Mouse (Mus musculus) limb, embryonic 14.5 days (tissue): ENCODE measurements at regions not wholly inside any gene's neighbourhood (a gene's known extent, or its start where the extent isn't known, plus 50 kb on each side); places are given as distances from the start of the nearest gene placed in this dataset.

Experiments used
- ATAC-seq: fragments of 200-750 bp; cut with Nextera tagmentation; 2 replicates; pipeline ENCODE4 v1.8.0; 2017; ENCODE audit warnings: low read depth, moderate number of reproducible peaks, moderate TSS enrichment; ENCODE audit not compliant: low FRiP score
- DNase-seq: peaks from one replicate; pipeline ENCODE4 v3.0.0-alpha.2; 2015; ENCODE audit warnings: low spot score
- H3K27ac ChIP-seq: fragments of 300-500 bp; sonication (generic); replicated peaks from 2 replicates; pipeline ENCODE4 v1.5.1; 2014; ENCODE audit warnings: low read depth, mild to moderate bottlenecking, low read length, moderate library complexity, mixed read lengths
- H3K27me3 ChIP-seq: fragments of 300-500 bp; sonication (generic); 2 replicates; pipeline ENCODE4 v1.6.1; 2014; ENCODE audit warnings: low read length, mixed read lengths; ENCODE audit not compliant: control insufficient read depth, insufficient read depth
- H3K36me3 ChIP-seq: fragments of 300-500 bp; sonication (generic); 2 replicates; pipeline ENCODE4 v1.6.1; 2014; ENCODE audit warnings: mild to moderate bottlenecking, low read length, moderate library complexity, mixed read lengths; ENCODE audit not compliant: control insufficient read depth, insufficient read depth
- H3K4me1 ChIP-seq: fragments of 300-500 bp; sonication (generic); 2 replicates; pipeline ENCODE4 v1.6.1; 2014; ENCODE audit warnings: antibody characterized with exemption, low read length, mixed read lengths; ENCODE audit not compliant: control insufficient read depth, insufficient read depth
- H3K4me2 ChIP-seq: fragments of 300-500 bp; sonication (generic); replicated peaks from 2 replicates; pipeline ENCODE4 v1.6.1; 2014; ENCODE audit warnings: low read depth, mild to moderate bottlenecking, low read length, moderate library complexity; ENCODE audit not compliant: severe bottlenecking
- H3K4me3 ChIP-seq: fragments of 300-500 bp; sonication (generic); replicated peaks from 2 replicates; pipeline ENCODE4 v1.5.1; 2014; ENCODE audit warnings: low read length
- H3K9ac ChIP-seq: fragments of 300-500 bp; sonication (generic); 2 replicates; pipeline ENCODE4 v1.6.1; 2014; ENCODE audit warnings: mild to moderate bottlenecking, low read depth, low read length, moderate library complexity; ENCODE audit not compliant: severe bottlenecking
- H3K9me3 ChIP-seq: fragments of 300-500 bp; sonication (generic); 2 replicates; pipeline ENCODE4 v1.6.1; 2016; ENCODE audit warnings: low read length; ENCODE audit not compliant: control insufficient read depth
- POLR2A ChIP-seq: fragments of 200-500 bp; IDR thresholded peaks from 2 replicates; pipeline ENCODE4 v1.8.0; 2012; ENCODE audit warnings: inconsistent platforms, mild to moderate bottlenecking, moderate library complexity, borderline replicate concordance; ENCODE audit not compliant: insufficient read depth, insufficient read length; ENCODE audit errors: extremely low read depth
- WGBS: fragments of 180-500 bp; shearing (Covaris S2); extraction: QIAGEN DNeasy Blood & Tissue Kit; methylation state at CpG from one replicate; pipeline ENCODE4 v1.1.7; 2014; 5-methylcytosine and 5-hydroxymethylcytosine counted together

- DNase-seq (no peak), ATAC-seq (no peak)
- Histone ChIP-seq H3K27ac (0 out of 2 replicates have a peak overlapping the region, but pooled peaks have one; percentile 28), H3K27me3 (no peaks in the 10 kb centered on the region), H3K4me3 (no peak overlapping the region), H3K36me3 (no peaks in the 10 kb centered on the region), H3K9me3 (no peaks in the 10 kb centered on the region), H3K4me2 (no peak overlapping the region), H3K4me1 (peaks cover 18% of the 10 kb centered on the region), H3K9ac (no peak overlapping the region)
- 57% methylated on average over 2 of the region's 2 CpGs for WGBS
- no peak for TF ChIP-seq POLR2A
These were observed 164.6 kb upstream of the Arl4c start for GRCm38 (mm10) chr1:88866571-88866970.

GRCm38 (mm10) chr1:88867138-88867537, 165.1 kb upstream of the Arl4c start:
- Histone ChIP-seq H3K4me3 (no peak overlapping the region), H3K9me3 (no peaks in the 10 kb centered on the region), H3K27ac (no peak overlapping the region), H3K9ac (no peak overlapping the region), H3K4me2 (no peak overlapping the region), H3K36me3 (no peaks in the 10 kb centered on the region), H3K4me1 (peaks cover 18% of the 10 kb centered on the region), H3K27me3 (no peaks in the 10 kb centered on the region)
- no peak for TF ChIP-seq POLR2A
- WGBS: 55% methylated on average over 3 of the region's 3 CpGs
- DNase-seq (no peak), ATAC-seq (no peak)

GRCm38 (mm10) chr1:88869885-88870284, 167.9 kb upstream of the Arl4c start:
- H3K9me3 ChIP-seq: no peaks in the 10 kb centered on the region
- H3K4me2 ChIP-seq: no peak overlapping the region
- no peaks in the 10 kb centered on the region for H3K36me3 ChIP-seq
- no peak overlapping the region for H3K9ac ChIP-seq
- TF ChIP-seq POLR2A: no peak
- no peak for ATAC-seq
- 46% methylated on average over 4 of the region's 4 CpGs for WGBS
- no peak overlapping the region for H3K4me3 ChIP-seq
- no peak for DNase-seq
- H3K4me1 ChIP-seq: peaks cover 18% of the 10 kb centered on the region
- H3K27me3 ChIP-seq: no peaks in the 10 kb centered on the region
- H3K27ac ChIP-seq: no peak overlapping the region

- no peak overlapping the region for H3K27ac ChIP-seq
- no peaks in the 10 kb centered on the region for H3K27me3 ChIP-seq
- no peaks in the 10 kb centered on the region for H3K36me3 ChIP-seq
- no peaks in the 10 kb centered on the region for H3K9me3 ChIP-seq
- no peak overlapping the region for H3K4me2 ChIP-seq
- DNase-seq (no peak), ATAC-seq (no peak)
- WGBS: 37% methylated on average over 6 of the region's 6 CpGs
- H3K9ac ChIP-seq: no peak overlapping the region
- H3K4me1 ChIP-seq: peaks cover 2% of the 10 kb centered on the region; the same call in 1 of the 2 replicates
- no peak for TF ChIP-seq POLR2A
- H3K4me3 ChIP-seq: no peak overlapping the region
These were observed 173.3 kb upstream of the Arl4c start for GRCm38 (mm10) chr1:88875356-88875755.

- ATAC-seq (no peak), DNase-seq (no peak)
- Histone ChIP-seq H3K9me3 (no peaks in the 10 kb centered on the region), H3K4me2 (no peak overlapping the region), H3K4me1 (peaks cover 2% of the 10 kb centered on the region; the same call in 1 of the 2 replicates), H3K27me3 (no peaks in the 10 kb centered on the region), H3K27ac (no peak overlapping the region), H3K9ac (no peak overlapping the region), H3K36me3 (no peaks in the 10 kb centered on the region), H3K4me3 (no peak overlapping the region)
- TF ChIP-seq POLR2A: no peak
- 88% methylated on average over 11 of the region's 11 CpGs for WGBS
These were observed 175.4 kb upstream of the Arl4c start for GRCm38 (mm10) chr1:88877441-88877840.

- no peaks in the 10 kb centered on the region for H3K36me3 ChIP-seq
- no peaks in the 10 kb centered on the region for H3K27me3 ChIP-seq
- WGBS: 79% methylated on average over 10 of the region's 10 CpGs
- H3K9me3 ChIP-seq: no peaks in the 10 kb centered on the region
- H3K4me3 ChIP-seq: no peak overlapping the region
- ATAC-seq (no peak), DNase-seq (no peak)
- H3K27ac ChIP-seq: no peak overlapping the region
- no peak for TF ChIP-seq POLR2A
- no peak overlapping the region for H3K9ac ChIP-seq
- H3K4me2 ChIP-seq: no peak overlapping the region
- peaks cover 2% of the 10 kb centered on the region; the same call in 1 of the 2 replicates for H3K4me1 ChIP-seq
These were observed 176.8 kb upstream of the Arl4c start for GRCm38 (mm10) chr1:88878831-88879230.
